ENCODE assay signal across 23 mouse cellular contexts in genomic region chr17:93261206-93261504, GRCm38 (mm10).
DNase-seq lines count a peak whose midpoint lies in the region; ATAC-seq and TF ChIP-seq lines count a peak whose summit lies in the region.
"Had no signal": no experiment of that assay in that cellular context is flagged by ENCODE, and none has a peak within 500 bp of the region (broad histone marks: within the 10 kb centered on the region; RNA-seq: fewer than 3 reads in every experiment).

No protein-coding gene starts in this region.

- H3K4me2 ChIP-seq in hindbrain, postnatal 0 days (ENCODE audit: low read depth, low read length): no peak overlapping the region
- no peak overlapping the region for H3K4me2 ChIP-seq in neural tube, embryonic 12.5 days (replicated peaks)
- H3K4me2 ChIP-seq: embryonic facial prominence, embryonic 13.5 days; heart, embryonic 15.5 days; stomach, embryonic 15.5 days had no signal

- WGBS in hindbrain, embryonic 10.5 days: 62% methylated on average over 1 of the region's 1 CpGs
- 21% methylated on average over 1 of the region's 1 CpGs for WGBS in hindbrain, postnatal 0 days
- 79% methylated on average over 1 of the region's 1 CpGs for WGBS in neural tube, embryonic 12.5 days

- no peaks in the 10 kb centered on the region for H3K36me3 ChIP-seq in hindbrain, embryonic 10.5 days
- no peaks in the 10 kb centered on the region for H3K36me3 ChIP-seq in hindbrain, postnatal 0 days (ENCODE audit: insufficient read depth, low read length)
- H3K36me3 ChIP-seq in neural tube, embryonic 12.5 days: no peaks in the 10 kb centered on the region
- H3K36me3 ChIP-seq: embryonic facial prominence, embryonic 13.5 days; heart, embryonic 15.5 days; limb, embryonic 10.5 days; stomach, embryonic 15.5 days had no signal

- intact Hi-C loops in left cerebral cortex, postnatal 25 days (cut with DNase I): no loop called here

- no peak for TF ChIP-seq CTCF in hindbrain, postnatal 0 days (IDR thresholded peaks at IDR 0.05; ENCODE audit: low read depth)

- H3K27me3 ChIP-seq in hindbrain, embryonic 10.5 days (ENCODE audit: insufficient read depth, poor library complexity, severe bottlenecking): no peaks in the 10 kb centered on the region
- no peaks in the 10 kb centered on the region for H3K27me3 ChIP-seq in hindbrain, postnatal 0 days (ENCODE audit: insufficient read depth, low read length)
- H3K27me3 ChIP-seq in neural tube, embryonic 12.5 days (replicated peaks): no peaks in the 10 kb centered on the region
- H3K27me3 ChIP-seq: embryonic facial prominence, embryonic 13.5 days; heart, embryonic 15.5 days; stomach, embryonic 15.5 days had no signal

- 0 out of 2 replicates have a peak, but pooled peaks have one; percentile 5 for ATAC-seq in hindbrain, postnatal 0 days
- ATAC-seq in neural tube, embryonic 12.5 days (ENCODE audit: low FRiP score, low read depth): peak; percentile 31; the same call in 1 of the 2 replicates
- ATAC-seq: intestine, postnatal 0 days had no signal

- H3K4me3 ChIP-seq in hindbrain, embryonic 10.5 days: no peak overlapping the region
- no peak overlapping the region for H3K4me3 ChIP-seq in hindbrain, postnatal 0 days (ENCODE audit: low read length)
- H3K4me3 ChIP-seq in neural tube, embryonic 12.5 days: no peak overlapping the region
- H3K4me3 ChIP-seq: embryonic facial prominence, embryonic 13.5 days; heart, adult 2 months; heart, embryonic 15.5 days; limb, embryonic 10.5 days; stomach, embryonic 15.5 days had no signal

- no peak overlapping the region for H3K9ac ChIP-seq in hindbrain, postnatal 0 days (replicated peaks; ENCODE audit: low read length)
- no peak overlapping the region for H3K9ac ChIP-seq in neural tube, embryonic 12.5 days
- H3K9ac ChIP-seq: embryonic facial prominence, embryonic 13.5 days; heart, embryonic 15.5 days; stomach, embryonic 15.5 days had no signal

- peak; percentile 2 for DNase-seq in embryo, embryonic 11 days
- no peak for DNase-seq in embryo, embryonic 10 days (ENCODE audit: low spot score)
- no peak for DNase-seq in hindbrain, embryonic 10.5 days (ENCODE audit: low spot score)
- DNase-seq in hindbrain, postnatal 0 days (ENCODE audit: low spot score): no peak
- no peak for DNase-seq in left cerebral cortex, postnatal 25 days (ENCODE audit: low spot score in 2 of 2)
- DNase-seq in cerebellum, adult 9-10 months: no peak
- no peak for DNase-seq in right cerebral cortex, postnatal 36 days (ENCODE audit: low spot score in 2 of 2)
- DNase-seq: adrenal gland, adult 2 months; cerebellum, adult 9-11 months; gastrocnemius, postnatal 25 days; heart, adult 2 months; heart, postnatal 4 days; lung, adult 18-20 months; lung, postnatal 14 days; right cerebral cortex, postnatal 14 days; thymus, adult 18-20 months; thymus, postnatal 4 days had no signal

- no peaks in the 10 kb centered on the region for H3K9me3 ChIP-seq in hindbrain, embryonic 10.5 days
- H3K9me3 ChIP-seq in hindbrain, postnatal 0 days (ENCODE audit: low read length): no peaks in the 10 kb centered on the region
- no peaks in the 10 kb centered on the region for H3K9me3 ChIP-seq in neural tube, embryonic 12.5 days
- H3K9me3 ChIP-seq: embryonic facial prominence, embryonic 13.5 days; heart, embryonic 15.5 days; limb, embryonic 10.5 days; stomach, embryonic 15.5 days had no signal

- peak overlapping the region; percentile 69 for H3K27ac ChIP-seq in hindbrain, embryonic 10.5 days
- no peak overlapping the region for H3K27ac ChIP-seq in hindbrain, postnatal 0 days
- no peak overlapping the region for H3K27ac ChIP-seq in neural tube, embryonic 12.5 days
- H3K27ac ChIP-seq: embryonic facial prominence, embryonic 13.5 days; heart, adult 2 months; heart, embryonic 15.5 days; limb, embryonic 10.5 days; stomach, embryonic 15.5 days had no signal

- H3K4me1 ChIP-seq in hindbrain, embryonic 10.5 days (replicated peaks): peaks cover 18% of the 10 kb centered on the region
- no peaks in the 10 kb centered on the region for H3K4me1 ChIP-seq in hindbrain, postnatal 0 days (ENCODE audit: insufficient read depth, low read length)
- H3K4me1 ChIP-seq in neural tube, embryonic 12.5 days: peaks cover 6% of the 10 kb centered on the region; the same call in 1 of the 2 replicates
- H3K4me1 ChIP-seq: embryonic facial prominence, embryonic 13.5 days; heart, embryonic 15.5 days; stomach, embryonic 15.5 days had no signal
